Mouse (Mus musculus): ENCODE measurements at regions not wholly inside any gene's neighbourhood (a gene's known extent, or its start where the extent isn't known, plus 50 kb on each side); places are given as distances from the start of the nearest gene placed in this dataset.

- no peak for TF ChIP-seq CTCF (IDR thresholded peaks at IDR 0.05; ENCODE audit: insufficient read depth, low read length)
- TF ChIP-seq POLR2A (IDR thresholded peaks at IDR 0.05; ENCODE audit: borderline replicate concordance, extremely low read depth, low read depth, low read length), result no peak
Measured at GRCm38 (mm10) chr11:56269915-56270493, 229.2 kb upstream of the Nmur2 start.
